Mouse (Mus musculus) thymus, postnatal 36 days (tissue): ENCODE data around the gene Zscan22.
"Not testable (repeated sequence)": the region's sequence is repeated elsewhere in the genome, so short reads cannot be mapped to it uniquely, and the experiment has no call there.

ENCODE experiments used
- DNase-seq, 2 experiments: peaks; one replicate each; pipeline ENCODE4 v3.0.0; 2022; ENCODE audit warnings: mixed read lengths in 2 of 2

The Zscan22 gene

GRCm38 (mm10) chr7:12897655-12898410 lies at the start of gene Zscan22:
Gene Zscan22, plus strand, starts transcription at chr7:12897815.
- DNase-seq = peak; percentile 74 to 83

GRCm38 (mm10) chr7:12874301-12874700 lies 23.3 kb upstream of the Zscan22 start:
- DNase-seq = no peak

- DNase-seq = no peak
Observed at GRCm38 (mm10) chr7:12880036-12880435, 17.6 kb upstream of the Zscan22 start.

GRCm38 (mm10) chr7:12880497-12880896 lies 17.1 kb upstream of the Zscan22 start:
- not testable (repeated sequence) for DNase-seq

- peak; percentile 89 to 91 for DNase-seq
Observed at GRCm38 (mm10) chr7:12880911-12881660, 16.5 kb upstream of the Zscan22 start, which contains the start of gene Zfp128. Gene Zfp128, plus strand, starts transcription at chr7:12881177.

- no peak for DNase-seq
Observed at GRCm38 (mm10) chr7:12886563-12887266, 10.9 kb upstream of the Zscan22 start.

- no peak for DNase-seq
Observed at GRCm38 (mm10) chr7:12887585-12887984, 10.0 kb upstream of the Zscan22 start.

- DNase-seq = no peak
Observed at GRCm38 (mm10) chr7:12890928-12891327, 6.7 kb upstream of the Zscan22 start.

GRCm38 (mm10) chr7:12891334-12891733 lies 6.3 kb upstream of the Zscan22 start:
- no peak for DNase-seq

GRCm38 (mm10) chr7:12901517-12901916 lies 3.9 kb downstream of the Zscan22 start:
- DNase-seq = no peak

- peak; percentile 32 to 39 for DNase-seq
Observed at GRCm38 (mm10) chr7:12903623-12904022, 6.0 kb downstream of the Zscan22 start.

- DNase-seq = no peak
Observed at GRCm38 (mm10) chr7:12905146-12905545, 7.5 kb downstream of the Zscan22 start.

GRCm38 (mm10) chr7:12909498-12909962 lies 11.9 kb downstream of the Zscan22 start:
- peak; percentile 81 to 86 for DNase-seq

GRCm38 (mm10) chr7:12910181-12910668 lies 12.6 kb downstream of the Zscan22 start:
- peak; percentile 63 to 69 for DNase-seq

GRCm38 (mm10) chr7:12913556-12913955 lies 15.9 kb downstream of the Zscan22 start:
- no peak for DNase-seq

GRCm38 (mm10) chr7:12920495-12920894 lies 22.9 kb downstream of the Zscan22 start:
- DNase-seq = not testable (repeated sequence)

GRCm38 (mm10) chr7:12921318-12921704 lies 23.7 kb downstream of the Zscan22 start:
- DNase-seq = no peak

GRCm38 (mm10) chr7:12921705-12922465 lies 24.3 kb downstream of the Zscan22 start, which contains the start of gene Rps5:
Gene Rps5, plus strand, starts transcription at chr7:12922290.
- peak; percentile 97 for DNase-seq

- no peak for DNase-seq
Observed at GRCm38 (mm10) chr7:12922729-12923128, 25.1 kb downstream of the Zscan22 start.

GRCm38 (mm10) chr7:12926316-12926715 lies 28.7 kb downstream of the Zscan22 start:
- no peak for DNase-seq

GRCm38 (mm10) chr7:12927191-12927680 lies 29.6 kb downstream of the Zscan22 start, which contains the start of gene Rnf225:
Gene Rnf225, plus strand, starts transcription at chr7:12927416.
- no peak for DNase-seq
